Mouse (Mus musculus) right cerebral cortex, postnatal 10 days (tissue): ENCODE measurements around the gene Spib.

Experiments used
- DNase-seq, 2 experiments: peaks; one replicate each; pipeline ENCODE4 v3.0.0; 2021; ENCODE audit warnings: low spot score in 2 of 2

The Spib gene

GRCm38 (mm10) chr7:44531946-44532732 lies at the start of gene Spib:
Gene Spib (minus strand): TSS chr7:44532071.
- no peak for DNase-seq

- peak in 1 of 2 experiments; percentile 17 for DNase-seq
Observed at GRCm38 (mm10) chr7:44581637-44582036, 49.8 kb upstream of the Spib start.

- no peak for DNase-seq
Observed at GRCm38 (mm10) chr7:44576333-44576844, 44.5 kb upstream of the Spib start.

- no peak for DNase-seq
Observed at GRCm38 (mm10) chr7:44572956-44573484, 41.1 kb upstream of the Spib start.

- no peak for DNase-seq
Observed at GRCm38 (mm10) chr7:44572213-44572701, 40.4 kb upstream of the Spib start, which contains the start of gene Napsa. Gene Napsa (plus strand): TSS chr7:44572380.

GRCm38 (mm10) chr7:44571811-44572210 lies 39.9 kb upstream of the Spib start:
- DNase-seq, result no peak

GRCm38 (mm10) chr7:44570989-44571388 lies 39.1 kb upstream of the Spib start:
- DNase-seq, result no peak

- DNase-seq, result no peak
Observed at GRCm38 (mm10) chr7:44568803-44569202, 36.9 kb upstream of the Spib start.

GRCm38 (mm10) chr7:44565414-44565813 lies 33.5 kb upstream of the Spib start:
- DNase-seq, result no peak

- no peak for DNase-seq
Observed at GRCm38 (mm10) chr7:44564486-44564885, 32.6 kb upstream of the Spib start.

GRCm38 (mm10) chr7:44563284-44563683 lies 31.4 kb upstream of the Spib start:
- DNase-seq, result no peak

- peak; percentile 83 to 89 for DNase-seq
Observed at GRCm38 (mm10) chr7:44560435-44561400, 28.8 kb upstream of the Spib start.

- DNase-seq, result no peak
Observed at GRCm38 (mm10) chr7:44557629-44558028, 25.8 kb upstream of the Spib start.

- peak; percentile 98 for DNase-seq
Observed at GRCm38 (mm10) chr7:44553826-44554225, 22.0 kb upstream of the Spib start, which contains the start of gene Nr1h2. Gene Nr1h2 (minus strand): TSS chr7:44553951.

GRCm38 (mm10) chr7:44553196-44553764 lies 21.4 kb upstream of the Spib start:
- peak; percentile 82 for DNase-seq

GRCm38 (mm10) chr7:44552141-44552908 lies 20.5 kb upstream of the Spib start:
- peak in 1 of 2 experiments; percentile 26 for DNase-seq

GRCm38 (mm10) chr7:44551731-44552130 lies 19.9 kb upstream of the Spib start:
- DNase-seq, result peak in 1 of 2 experiments; percentile 31

GRCm38 (mm10) chr7:44551301-44551700 lies 19.4 kb upstream of the Spib start:
- DNase-seq, result peak in 1 of 2 experiments; percentile 29

GRCm38 (mm10) chr7:44550409-44550678 lies 18.5 kb upstream of the Spib start:
- no peak for DNase-seq

- DNase-seq, result no peak
Observed at GRCm38 (mm10) chr7:44549621-44550408, 17.9 kb upstream of the Spib start.
